In the genomic region with DNA sequence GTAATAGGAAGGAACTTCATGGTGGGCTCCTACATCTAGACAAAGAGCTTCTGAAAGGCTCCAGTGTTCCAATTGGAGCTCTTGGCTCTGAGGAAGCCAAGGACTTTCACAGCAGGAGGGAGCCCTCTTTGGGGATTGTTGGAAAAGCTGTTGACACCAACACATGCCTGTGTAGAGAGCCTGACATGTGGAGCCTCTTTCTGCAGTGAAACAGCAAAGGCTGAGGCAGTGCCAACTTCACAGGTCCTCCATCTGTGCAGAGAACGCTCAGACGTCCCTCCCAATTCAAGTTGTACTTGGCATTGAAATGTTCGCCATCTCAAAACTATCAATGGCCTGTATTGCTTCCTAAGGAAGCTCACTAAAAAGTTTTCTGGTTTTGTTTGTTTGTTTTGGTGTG, we compare ENCODE assay signal across 12 mouse cellular contexts.
DNase-seq lines count a peak whose midpoint lies in the region; ATAC-seq and TF ChIP-seq lines count a peak whose summit lies in the region.
"Had no signal": no experiment of that assay in that cellular context is flagged by ENCODE, and none has a peak within 500 bp of the region (broad histone marks: within the 10 kb centered on the region; RNA-seq: fewer than 3 reads in every experiment).

No protein-coding gene starts in this region.

- no peak overlapping the region for H3K4me3 ChIP-seq in forebrain, embryonic 15.5 days
- no peak overlapping the region for H3K4me3 ChIP-seq in forebrain, embryonic 10.5 days
- no peak overlapping the region for H3K4me3 ChIP-seq in forebrain, embryonic 16.5 days (replicated peaks; ENCODE audit: low read length)
- no peak overlapping the region for H3K4me3 ChIP-seq in intestine, embryonic 15.5 days (replicated peaks)
- H3K4me3 ChIP-seq: heart, embryonic 15.5 days; hindbrain, embryonic 15.5 days had no signal

- H3K36me3 ChIP-seq in forebrain, embryonic 15.5 days = no peaks in the 10 kb centered on the region
- no peaks in the 10 kb centered on the region for H3K36me3 ChIP-seq in forebrain, embryonic 10.5 days (replicated peaks)
- H3K36me3 ChIP-seq in forebrain, embryonic 16.5 days (ENCODE audit: control insufficient read depth, insufficient read depth) = no peaks in the 10 kb centered on the region
- H3K36me3 ChIP-seq in intestine, embryonic 15.5 days = no peaks in the 10 kb centered on the region
- H3K36me3 ChIP-seq: heart, embryonic 15.5 days; hindbrain, embryonic 15.5 days had no signal

- H3K27me3 ChIP-seq in forebrain, embryonic 15.5 days = no peaks in the 10 kb centered on the region
- H3K27me3 ChIP-seq in forebrain, embryonic 10.5 days (ENCODE audit: poor library complexity, severe bottlenecking) = no peaks in the 10 kb centered on the region
- no peaks in the 10 kb centered on the region for H3K27me3 ChIP-seq in forebrain, embryonic 16.5 days (replicated peaks; ENCODE audit: control insufficient read depth, insufficient read depth, low read length)
- no peaks in the 10 kb centered on the region for H3K27me3 ChIP-seq in intestine, embryonic 15.5 days (replicated peaks)
- H3K27me3 ChIP-seq: heart, embryonic 15.5 days; hindbrain, embryonic 15.5 days had no signal

- DNase-seq in forebrain, embryonic 10.5 days (ENCODE audit: extremely low spot score, low spot score) = no peak
- peak; percentile 91 for DNase-seq in brain, embryonic 14.5 days (ENCODE audit: low read depth)
- peak; percentile 65 to 90 for DNase-seq in layer of hippocampus, postnatal 14 days (ENCODE audit: low spot score in 2 of 2)
- DNase-seq: thymus, adult 2 months had no signal

- H3K9ac ChIP-seq in forebrain, embryonic 15.5 days (replicated peaks) = no peak overlapping the region
- no peak overlapping the region for H3K9ac ChIP-seq in forebrain, embryonic 16.5 days (replicated peaks; ENCODE audit: low read depth, low read length)
- no peak overlapping the region for H3K9ac ChIP-seq in intestine, embryonic 15.5 days
- H3K9ac ChIP-seq: heart, embryonic 15.5 days; hindbrain, embryonic 15.5 days had no signal

- H3K27ac ChIP-seq in forebrain, embryonic 15.5 days (replicated peaks) = peak overlapping the region; percentile 64
- H3K27ac ChIP-seq in forebrain, embryonic 10.5 days = no peak overlapping the region
- peak overlapping the region; percentile 49 for H3K27ac ChIP-seq in forebrain, embryonic 16.5 days (ENCODE audit: low read length)
- no peak overlapping the region for H3K27ac ChIP-seq in intestine, embryonic 15.5 days
- H3K27ac ChIP-seq: heart, embryonic 15.5 days; hindbrain, embryonic 15.5 days had no signal

- no peak for TF ChIP-seq POLR2A in brain, embryonic 14.5 days (IDR thresholded peaks at IDR 0.05; ENCODE audit: borderline replicate concordance, extremely low read depth, insufficient read depth, insufficient read length, poor library complexity, severe bottlenecking)

- TF ChIP-seq CTCF in brain, embryonic 14.5 days (IDR thresholded peaks at IDR 0.05; ENCODE audit: borderline replicate concordance, extremely low read depth, insufficient read depth, insufficient read length) = no peak

- H3K4me1 ChIP-seq in forebrain, embryonic 15.5 days = peaks cover 6% of the 10 kb centered on the region
- no peaks in the 10 kb centered on the region for H3K4me1 ChIP-seq in forebrain, embryonic 10.5 days
- H3K4me1 ChIP-seq in forebrain, embryonic 16.5 days (replicated peaks; ENCODE audit: control insufficient read depth, insufficient read depth, low read length) = peaks cover 6% of the 10 kb centered on the region; the same call in 1 of the 2 replicates
- no peaks in the 10 kb centered on the region for H3K4me1 ChIP-seq in intestine, embryonic 15.5 days (replicated peaks)
- H3K4me1 ChIP-seq: heart, embryonic 15.5 days; hindbrain, embryonic 15.5 days had no signal

- 38% methylated on average over 3 of the region's 3 CpGs for WGBS in forebrain, embryonic 15.5 days
- 84% methylated on average over 3 of the region's 3 CpGs for WGBS in forebrain, embryonic 10.5 days
- 46% methylated on average over 3 of the region's 3 CpGs for WGBS in forebrain, embryonic 16.5 days
- WGBS in intestine, embryonic 15.5 days = 94% methylated on average over 3 of the region's 3 CpGs

- H3K9me3 ChIP-seq in forebrain, embryonic 15.5 days = no peaks in the 10 kb centered on the region
- H3K9me3 ChIP-seq in forebrain, embryonic 10.5 days = no peaks in the 10 kb centered on the region
- no peaks in the 10 kb centered on the region for H3K9me3 ChIP-seq in forebrain, embryonic 16.5 days (ENCODE audit: control insufficient read depth, low read length)
- H3K9me3 ChIP-seq in intestine, embryonic 15.5 days = no peaks in the 10 kb centered on the region
- H3K9me3 ChIP-seq: heart, embryonic 15.5 days; hindbrain, embryonic 15.5 days had no signal

- peak; percentile 94 for ATAC-seq in forebrain, embryonic 15.5 days (replicated peaks)
- ATAC-seq in forebrain, embryonic 16.5 days = peak; percentile 96
- no peak for ATAC-seq in intestine, embryonic 15.5 days
- no peak for ATAC-seq in CD4-positive, CD25-positive, alpha-beta regulatory T cell, adult 4 months
- ATAC-seq: activated CD4-positive, CD25-positive, alpha-beta regulatory T cell, adult 4 months had no signal

- no peak overlapping the region for H3K4me2 ChIP-seq in forebrain, embryonic 15.5 days (replicated peaks)
- no peak overlapping the region for H3K4me2 ChIP-seq in forebrain, embryonic 16.5 days (ENCODE audit: low read length)
- no peak overlapping the region for H3K4me2 ChIP-seq in intestine, embryonic 15.5 days (replicated peaks)
- H3K4me2 ChIP-seq: heart, embryonic 15.5 days; hindbrain, embryonic 15.5 days; liver, embryonic 11.5 days had no signal

Comparison
In these comparisons a context has a peak if more than half of its experiments do, and no peak if none do; other contexts are left out.
1. H3K27ac ChIP-seq: peak in forebrain, embryonic 15.5 days (single experiment) and forebrain, embryonic 16.5 days (single experiment); none in forebrain, embryonic 10.5 days (single experiment) and intestine, embryonic 15.5 days (single experiment).
2. ATAC-seq: peak in forebrain, embryonic 15.5 days (single experiment) and forebrain, embryonic 16.5 days (single experiment); none in intestine, embryonic 15.5 days (single experiment) and CD4-positive, CD25-positive, alpha-beta regulatory T cell, adult 4 months (single experiment).